Mouse (Mus musculus) lung, adult 18-20 months (tissue): ENCODE results near the gene Tiam2.
A peak's percentile ranks its signal among the peaks of the same experiment; 100 is the strongest.
"Not testable (repeated sequence)": the region's sequence is repeated elsewhere in the genome, so short reads cannot be mapped to it uniquely, and the experiment has no call there.

ENCODE experiments used
- DNase-seq, 2 experiments: peaks; one replicate each; pipeline ENCODE4 v3.0.0; 2022; ENCODE audit warnings: mixed read lengths in 2 of 2

Gene Tiam2

DNA sequence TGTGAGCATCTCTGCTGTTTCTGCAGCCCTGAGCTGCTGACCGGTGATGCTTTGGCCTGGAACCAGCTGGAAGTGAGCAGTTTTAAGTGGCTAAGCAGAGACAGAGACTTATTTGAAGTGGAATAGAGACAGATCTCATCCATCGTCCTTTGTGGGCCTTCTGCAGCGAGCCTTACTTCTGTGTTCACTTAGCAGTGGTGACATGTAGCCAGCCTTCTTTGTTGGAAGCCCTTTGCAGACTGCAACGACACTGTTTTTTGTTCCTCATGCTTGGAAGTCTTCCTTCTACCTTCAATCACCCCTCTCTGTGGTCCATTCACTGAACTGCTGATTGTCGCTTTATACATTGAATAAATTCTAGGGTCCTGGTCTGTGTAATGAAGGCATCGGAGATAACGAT is 18.5 kb downstream of the Tiam2 start:
- no peak for DNase-seq

DNA sequence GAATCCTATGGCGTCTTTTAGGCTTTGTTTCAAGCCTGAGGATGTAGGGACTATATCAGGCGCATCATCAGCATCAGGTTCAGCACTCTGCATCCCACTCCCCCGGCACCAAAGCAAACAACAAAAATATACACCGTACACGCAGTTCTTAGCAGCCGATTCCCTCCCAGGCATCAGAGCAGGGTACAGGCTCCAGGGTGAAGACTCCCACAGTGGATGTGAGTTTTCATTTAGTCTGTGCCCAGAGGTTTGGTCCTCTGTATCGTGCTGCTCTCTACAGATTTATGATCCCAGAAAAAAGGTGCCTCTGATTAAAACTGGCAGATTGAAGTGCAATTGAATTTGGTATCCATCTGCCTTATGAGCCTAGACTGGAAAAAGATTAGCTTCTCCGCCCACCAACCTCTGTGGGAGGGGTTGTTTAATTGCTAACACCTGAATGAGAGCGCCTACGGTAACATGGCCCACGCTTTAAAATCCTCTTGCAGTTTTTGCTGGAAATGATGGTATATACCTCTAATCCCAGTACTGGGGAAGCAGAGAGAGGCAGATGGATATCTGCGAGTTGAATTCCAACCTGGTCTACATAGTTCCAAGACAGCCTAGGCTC is 19.0 kb downstream of the Tiam2 start:
- DNase-seq: no peak

- DNase-seq: no peak
Observed at GRCm38 (mm10) chr17:3347800-3348199, 21.4 kb downstream of the Tiam2 start.

DNA sequence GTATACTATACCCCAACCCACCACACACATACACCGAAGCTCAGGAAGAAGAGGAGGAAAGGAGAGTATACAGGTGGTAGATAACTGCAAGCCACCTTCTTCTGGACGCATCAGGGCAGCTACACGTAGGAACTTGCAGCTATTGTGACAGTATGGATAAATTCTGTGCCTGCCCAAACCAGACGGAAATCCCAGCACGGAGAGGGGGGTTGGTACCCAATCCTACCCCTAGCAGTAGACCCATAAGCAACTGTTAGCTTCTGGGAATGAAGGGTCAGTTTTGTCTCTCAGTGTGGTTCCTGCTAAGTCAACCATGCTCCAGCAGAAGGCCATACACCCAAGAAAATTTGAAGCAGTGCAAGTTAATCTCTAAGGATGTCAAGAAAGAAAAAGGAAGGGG is 23.0 kb downstream of the Tiam2 start:
- DNase-seq: no peak

- DNase-seq: peak in 1 of 2 experiments; percentile 17
Observed at GRCm38 (mm10) chr17:3349939-3350338, 23.6 kb downstream of the Tiam2 start.

- DNase-seq: no peak
Observed at GRCm38 (mm10) chr17:3350405-3350804, 24.0 kb downstream of the Tiam2 start.

- peak in 1 of 2 experiments; percentile 6 for DNase-seq
Observed at GRCm38 (mm10) chr17:3351668-3352067, 25.3 kb downstream of the Tiam2 start.

DNA sequence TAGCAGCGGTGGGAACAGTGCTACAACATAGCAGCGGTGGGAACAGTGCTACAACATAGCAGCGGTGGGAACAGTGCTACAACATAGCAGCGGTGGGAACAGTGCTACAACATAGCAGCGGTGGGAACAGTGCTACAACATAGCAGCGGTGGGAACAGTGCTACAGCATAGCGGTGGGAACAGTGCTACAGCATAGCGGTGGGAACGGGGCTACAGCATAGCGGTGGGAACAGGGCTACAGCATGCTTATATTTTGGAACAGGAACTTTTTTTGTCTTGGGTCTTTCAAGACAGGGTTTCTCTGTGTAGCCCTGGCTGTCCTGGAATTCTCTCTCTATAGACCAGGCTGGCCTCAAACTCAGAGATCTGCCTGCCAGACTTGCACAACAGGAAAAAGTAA is 26.8 kb downstream of the Tiam2 start:
- not testable (repeated sequence) for DNase-seq

DNA sequence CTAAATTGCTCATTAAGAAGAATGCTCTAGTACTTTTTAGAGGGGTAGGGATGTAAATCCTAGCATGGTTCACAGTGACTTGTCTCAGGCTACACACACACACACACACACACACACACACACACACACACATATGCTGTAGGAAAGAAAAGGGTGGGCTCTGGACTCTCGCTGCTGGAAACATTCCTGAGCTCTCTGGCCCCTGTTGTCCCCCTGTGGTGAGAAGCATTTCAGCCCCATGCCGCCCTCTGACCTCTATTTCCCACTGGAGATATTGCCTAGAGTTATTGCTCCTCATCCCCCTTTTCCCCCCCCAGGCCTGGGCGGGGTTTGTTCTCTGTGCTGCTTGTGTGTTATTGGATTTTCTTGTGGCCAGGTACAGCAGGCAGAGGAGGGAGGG is 28.5 kb downstream of the Tiam2 start:
- no peak for DNase-seq

- DNase-seq: peak in 1 of 2 experiments; percentile 8
Observed at GRCm38 (mm10) chr17:3356633-3357365, 30.4 kb downstream of the Tiam2 start.

DNA sequence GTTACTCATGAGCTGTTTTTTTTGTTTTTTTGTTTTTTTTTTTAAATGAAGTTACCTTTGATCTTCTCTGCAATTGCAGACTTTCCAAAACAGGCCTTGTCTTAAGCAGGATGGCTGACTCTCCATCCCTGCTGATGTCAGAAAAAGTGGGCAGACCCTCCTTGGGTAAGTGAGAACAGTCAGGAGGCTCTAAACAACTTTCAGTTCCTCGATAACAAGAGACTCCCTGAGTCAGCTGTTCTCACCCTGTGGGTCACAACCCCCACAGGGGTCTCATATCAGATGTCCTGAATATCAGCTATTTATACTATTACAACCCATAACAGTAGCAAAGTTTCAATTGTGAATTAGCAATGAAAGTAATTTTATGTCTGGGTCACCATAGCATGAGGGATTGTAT is 33.9 kb downstream of the Tiam2 start:
- DNase-seq: no peak

GRCm38 (mm10) chr17:3361751-3362150 is 35.4 kb downstream of the Tiam2 start:
- no peak for DNase-seq

- no peak for DNase-seq
Observed at GRCm38 (mm10) chr17:3363216-3363615, 36.8 kb downstream of the Tiam2 start.

DNA sequence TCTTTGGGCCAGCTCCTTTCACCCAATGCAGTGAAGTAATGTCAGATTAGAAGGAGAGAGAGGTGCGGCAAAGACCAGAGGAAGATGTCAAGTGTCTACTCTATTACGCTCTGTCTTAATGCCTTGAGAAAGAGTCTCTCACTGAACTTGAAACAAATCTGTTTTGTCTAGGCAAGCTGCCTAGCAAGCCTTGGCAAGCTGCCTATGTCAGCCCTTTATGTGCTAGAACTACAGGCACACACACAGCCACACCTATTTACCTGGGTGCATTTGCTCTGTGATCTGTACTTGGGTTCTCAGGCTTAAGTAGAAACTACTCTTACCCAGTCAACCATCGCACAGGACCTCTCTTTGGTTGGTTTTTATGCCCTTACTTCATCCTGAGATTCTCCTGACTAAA is 40.4 kb downstream of the Tiam2 start:
- peak; percentile 66 to 80 for DNase-seq

DNA sequence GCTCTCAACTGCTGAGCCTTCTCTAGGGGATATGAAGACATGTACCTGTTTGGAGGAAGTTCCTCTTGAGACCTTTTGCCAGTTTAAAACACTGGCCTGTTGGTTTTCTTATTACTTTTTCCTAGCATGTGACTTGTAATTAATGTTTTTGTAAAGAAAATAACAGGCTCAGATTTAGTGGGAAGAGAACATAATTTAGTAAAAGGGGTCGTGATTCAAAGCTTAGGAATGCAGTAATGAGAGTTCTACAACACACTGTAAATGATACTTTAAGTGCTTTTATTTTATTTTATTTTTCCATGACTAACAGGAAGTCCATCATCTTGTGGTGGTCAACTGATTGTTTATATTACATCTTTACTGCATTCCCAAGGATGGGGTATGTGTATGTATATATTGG is 42.0 kb downstream of the Tiam2 start:
- DNase-seq: no peak

GRCm38 (mm10) chr17:3369631-3370030 is 43.3 kb downstream of the Tiam2 start:
- peak in 1 of 2 experiments; percentile 42 for DNase-seq

DNA sequence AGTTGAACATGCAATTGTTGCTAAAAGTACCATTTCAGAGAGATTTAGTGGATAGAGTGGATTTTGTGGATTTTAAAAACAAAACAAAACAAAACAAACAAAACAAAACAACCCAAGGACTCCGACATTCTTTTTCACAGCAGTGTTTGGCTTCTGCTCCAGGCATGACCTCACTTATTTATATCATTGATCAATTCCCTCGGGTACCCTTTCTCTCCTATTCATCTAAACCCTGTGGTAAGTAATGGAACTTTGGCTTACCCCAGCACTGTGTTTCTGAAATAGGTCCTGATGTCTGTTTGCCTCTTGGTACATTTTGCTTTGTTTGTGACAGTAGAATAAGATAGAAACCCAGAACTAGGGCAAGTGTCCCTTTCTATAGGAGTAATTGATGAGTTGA is 52.2 kb downstream of the Tiam2 start:
- no peak for DNase-seq

GRCm38 (mm10) chr17:3379753-3380588 is 53.6 kb downstream of the Tiam2 start:
- no peak for DNase-seq

DNA sequence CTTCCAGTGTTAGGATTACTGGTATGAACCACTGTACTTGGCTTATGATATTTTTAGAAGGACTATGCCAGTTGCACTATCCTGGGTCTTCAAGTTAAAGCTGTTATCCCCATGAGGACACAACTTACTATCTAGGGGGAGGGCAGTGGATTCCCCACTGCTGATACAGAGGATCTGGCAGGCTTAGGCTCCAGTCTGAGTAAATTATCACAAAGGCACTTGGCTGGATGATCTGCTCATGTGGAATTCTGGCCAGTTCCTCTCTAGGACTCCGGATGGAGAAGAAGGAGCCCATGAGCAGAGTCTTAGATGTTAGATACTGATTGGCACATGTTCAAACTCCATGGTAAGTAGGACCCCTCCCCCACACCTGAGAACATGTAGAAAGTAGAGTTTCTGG is 59.0 kb downstream of the Tiam2 start:
- DNase-seq: no peak

DNA sequence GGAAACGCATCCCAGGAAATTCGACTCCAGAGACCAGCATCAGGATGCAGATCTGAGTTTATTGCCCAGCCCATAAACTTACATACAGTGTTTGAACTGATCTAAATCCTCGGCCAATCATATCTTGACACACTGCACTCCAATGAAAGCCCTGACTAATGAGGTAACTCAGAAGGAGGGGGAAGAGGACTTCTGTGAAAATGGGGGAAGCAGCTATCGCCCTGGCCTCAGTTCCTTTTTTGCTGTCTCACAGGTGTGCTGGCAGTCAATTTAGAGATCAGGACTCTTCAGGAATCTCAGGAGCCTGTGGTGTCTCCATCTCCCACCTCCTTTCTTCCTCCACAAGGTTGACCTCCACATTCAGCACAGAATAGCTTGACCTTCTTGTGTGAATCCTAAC is 61.4 kb downstream of the Tiam2 start:
- DNase-seq: no peak

- DNase-seq: no peak
Observed at GRCm38 (mm10) chr17:3389741-3390140, 63.4 kb downstream of the Tiam2 start.

GRCm38 (mm10) chr17:3393981-3394380 is 67.6 kb downstream of the Tiam2 start:
- DNase-seq: no peak

DNA sequence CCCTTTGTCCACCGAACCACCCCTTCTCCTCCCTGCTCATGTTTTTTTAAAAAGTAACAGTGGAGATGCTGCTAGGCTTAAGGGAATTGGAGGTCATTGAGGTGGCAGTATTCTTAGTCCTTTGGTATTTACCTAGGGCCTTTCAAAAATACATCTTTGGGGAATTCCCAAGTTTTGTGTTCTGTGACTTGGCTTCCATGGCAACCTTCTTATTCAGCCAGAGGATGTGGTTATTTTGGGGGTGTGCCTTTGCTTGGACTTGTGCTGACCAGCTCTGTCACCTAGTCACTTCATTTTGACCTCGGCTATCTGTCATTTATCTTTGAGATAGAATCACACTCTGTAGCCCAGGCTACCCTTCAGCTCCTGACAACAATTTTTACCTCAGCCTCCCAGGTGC is 68.6 kb downstream of the Tiam2 start:
- no peak for DNase-seq

DNA sequence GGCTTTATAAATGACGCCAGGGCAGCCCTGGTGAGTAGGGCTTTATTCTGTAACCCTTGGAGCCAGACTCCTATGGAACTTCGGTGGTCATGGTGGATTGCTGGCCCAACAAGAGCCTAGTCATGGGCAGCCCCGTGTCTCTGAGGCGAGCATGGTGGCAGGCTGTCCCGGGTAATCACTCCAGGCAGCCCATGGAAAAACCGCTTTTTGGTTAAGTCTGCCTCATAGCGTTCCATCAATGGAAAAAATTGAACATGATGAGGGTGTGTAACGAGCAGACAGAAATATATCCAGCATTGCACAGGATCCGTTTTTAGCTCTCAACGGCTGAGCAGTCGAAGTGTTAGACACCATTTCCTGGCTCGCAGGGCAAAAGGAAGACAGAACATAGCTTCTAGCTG is 70.5 kb downstream of the Tiam2 start:
- no peak for DNase-seq
